Mouse (Mus musculus) liver, adult (tissue): ENCODE measurements around the gene Mdn1.

Experiments used
- GATA4 ChIP-seq: IDR thresholded peaks from 2 replicates; pipeline ENCODE4 v1.6.1; 2014; ENCODE audit warnings: mild to moderate bottlenecking, low read length; ENCODE audit not compliant: insufficient replicate concordance

The Mdn1 gene

GRCm38 (mm10) chr4:32748396-32748795, 91.5 kb downstream of the Mdn1 start:
- no peak for TF ChIP-seq GATA4

GRCm38 (mm10) chr4:32750711-32751110, 93.8 kb downstream of the Mdn1 start:
- no peak for TF ChIP-seq GATA4

GRCm38 (mm10) chr4:32757430-32757829, 100.5 kb downstream of the Mdn1 start:
- no peak for TF ChIP-seq GATA4

- TF ChIP-seq GATA4: no peak
These were observed 110.6 kb downstream of the Mdn1 start for GRCm38 (mm10) chr4:32767471-32767870.

GRCm38 (mm10) chr4:32768046-32768445, 111.1 kb downstream of the Mdn1 start:
- TF ChIP-seq GATA4: no peak

- no peak for TF ChIP-seq GATA4
These were observed 113.4 kb downstream of the Mdn1 start for GRCm38 (mm10) chr4:32770284-32770810.

GRCm38 (mm10) chr4:32779996-32780395, 123.1 kb downstream of the Mdn1 start:
- TF ChIP-seq GATA4: no peak

- TF ChIP-seq GATA4: no peak
These were observed 130.2 kb downstream of the Mdn1 start for GRCm38 (mm10) chr4:32787110-32787509.

GRCm38 (mm10) chr4:32789020-32789419, 132.1 kb downstream of the Mdn1 start:
- no peak for TF ChIP-seq GATA4

GRCm38 (mm10) chr4:32798976-32799375, 142.1 kb downstream of the Mdn1 start:
- no peak for TF ChIP-seq GATA4

- no peak for TF ChIP-seq GATA4
These were observed 143.2 kb downstream of the Mdn1 start, which contains the start of gene Lyrm2 for GRCm38 (mm10) chr4:32799966-32800576. Lyrm2 (plus strand) TSS chr4:32800253.

GRCm38 (mm10) chr4:32800577-32801170, 143.8 kb downstream of the Mdn1 start:
- no peak for TF ChIP-seq GATA4

GRCm38 (mm10) chr4:32817478-32817877, 160.6 kb downstream of the Mdn1 start:
- TF ChIP-seq GATA4: no peak

GRCm38 (mm10) chr4:32820676-32821075, 163.8 kb downstream of the Mdn1 start:
- TF ChIP-seq GATA4: no peak

GRCm38 (mm10) chr4:32824254-32824653, 167.3 kb downstream of the Mdn1 start:
- TF ChIP-seq GATA4: no peak
